Mouse (Mus musculus): ENCODE results near the gene Olfr1252. TPM values are rescaled to one million over a fixed set of nuclear protein-coding genes. Genes with fewer than 3 reads are reported as not detected.

Gene Olfr1252
- not detected for total RNA-seq (2023)

DNA sequence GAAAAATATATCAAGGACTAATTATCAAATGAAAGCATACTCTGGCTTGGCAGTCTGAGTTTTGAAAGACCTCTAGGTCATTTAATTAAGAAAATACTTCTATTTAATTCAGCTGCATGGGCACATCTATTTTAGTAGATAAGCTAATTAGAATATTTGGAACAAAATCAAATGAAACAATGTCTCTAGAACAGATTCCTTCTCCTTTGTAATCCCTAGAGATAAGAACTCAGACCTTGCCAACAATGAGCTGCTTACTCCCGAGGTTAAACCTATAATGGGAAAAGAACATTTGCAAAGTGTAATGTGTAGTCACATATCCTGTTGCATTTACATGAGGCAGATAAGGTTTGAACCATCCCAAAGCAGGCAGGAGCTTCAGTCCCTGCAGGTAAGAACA lies at the start of gene Olfr1252:
Gene Olfr1252, minus strand, starts transcription at position 101 of the 400 bp plus-strand sequence.

GRCm38 (mm10) chr2:89756990-89757389 lies 32.2 kb upstream of the Olfr1252 start, which contains the start of gene Olfr1253:
TSS of gene Olfr1253 (minus strand) at chr2:89757090.

GRCm38 (mm10) chr2:89671836-89672235 lies 53.0 kb downstream of the Olfr1252 start, which contains the start of gene Olfr1251:
TSS of gene Olfr1251 (minus strand) at chr2:89671936.

Other genes starting within 250 kb of the Olfr1252 start
- not detected for gene Olfr1241, start 237.9 kb downstream of the Olfr1252 start, total RNA-seq (2023)
- gene Olfr1242, start 226.7 kb downstream of the Olfr1252 start, total RNA-seq (2023), result not detected
- gene Olfr1243, start 193.5 kb downstream of the Olfr1252 start, total RNA-seq (2023), result not detected
- gene Olfr1245, start 146.6 kb downstream of the Olfr1252 start, total RNA-seq (2023), result not detected
- not detected for gene Olfr1246, start 131.9 kb downstream of the Olfr1252 start, total RNA-seq (2023)
- gene Olfr1247, start 110.9 kb downstream of the Olfr1252 start, total RNA-seq (2023), result 0.15 TPM
- not detected for gene Olfr1248, start 106.8 kb downstream of the Olfr1252 start, total RNA-seq (2023)
- gene Olfr1249, start 90.0 kb downstream of the Olfr1252 start, total RNA-seq (2023), result not detected
- not detected for gene Olfr1250, start 63.5 kb downstream of the Olfr1252 start, total RNA-seq (2023)
- gene Olfr1251, start 53.1 kb downstream of the Olfr1252 start, total RNA-seq (2023), result not detected
- gene Olfr1253, start 32.1 kb upstream of the Olfr1252 start, total RNA-seq (2023), result not detected
- gene Olfr1254, start 68.6 kb upstream of the Olfr1252 start, total RNA-seq (2023), result not detected
- gene Olfr1255, start 87.0 kb upstream of the Olfr1252 start, total RNA-seq (2023), result not detected
- not detected for gene Olfr1256, start 116.5 kb upstream of the Olfr1252 start, total RNA-seq (2023)
- gene Olfr48, start 123.2 kb upstream of the Olfr1252 start, total RNA-seq (2023), result not detected
- not detected for gene Olfr1257, start 153.4 kb upstream of the Olfr1252 start, total RNA-seq (2023)
- not detected for gene Olfr1258, start 202.3 kb upstream of the Olfr1252 start, total RNA-seq (2023)
- gene Olfr1259, start 223.7 kb upstream of the Olfr1252 start, total RNA-seq (2023), result not detected
- gene Olfr1260, start 249.3 kb upstream of the Olfr1252 start, total RNA-seq (2023), result not detected

Data from CD8-positive naive resting alpha-beta T cell, adult 57 days (primary cell).